Mouse (Mus musculus): Measurements from ENCODE around the gene Angptl1. TPM values are rescaled to one million over a fixed set of nuclear protein-coding genes. Genes with fewer than 3 reads are reported as not detected.

Angptl1 gene
- total and polyA plus RNA-seq, 3 experiments = 0.22 TPM; not detected in 2

DNA sequence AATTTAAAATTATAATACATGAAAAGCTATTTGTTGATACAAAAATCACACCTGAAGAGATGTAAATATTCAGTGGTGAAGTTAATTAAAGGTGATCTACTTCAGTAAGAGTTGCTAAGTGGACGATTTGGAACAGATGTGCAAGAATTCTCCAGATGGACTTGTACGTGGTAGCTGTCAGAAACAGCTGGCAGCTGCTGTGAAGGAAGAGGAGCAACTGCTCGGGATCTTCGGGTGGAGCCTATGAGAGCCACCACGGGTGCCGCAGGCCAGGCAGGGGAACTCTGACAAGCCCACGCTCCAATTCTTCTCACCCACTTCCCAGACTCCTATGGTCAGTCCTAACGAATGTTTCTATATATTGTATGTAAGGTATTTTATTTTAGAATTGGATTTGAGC, 25.6 kb upstream of the Angptl1 start:
- peaks cover 9% of the 10 kb centered on the region; the same call in 1 of the 2 replicates for H3K27me3 ChIP-seq (ENCODE audit: insufficient read depth, low read length)
- H3K4me1 ChIP-seq (ENCODE audit: insufficient read depth, low read depth, low read length) = no peaks in the 10 kb centered on the region
- TF ChIP-seq POLR2AphosphoS5 (IDR thresholded peaks at IDR 0.05; ENCODE audit: insufficient replicate concordance, low read depth, low read length) (no peak), GATA2 (IDR thresholded peaks at IDR 0.05; ENCODE audit: borderline replicate concordance, low read depth, low read length) (no peak), CTCF (IDR thresholded peaks at IDR 0.05; ENCODE audit: low read depth, low read length) (no peak), GATA1 (IDR thresholded peaks at IDR 0.05; ENCODE audit: borderline replicate concordance, low read length) (no peak), TAL1 (conservative IDR thresholded peaks at IDR 0.05; ENCODE audit: low read depth, low read length) (no peak)
- peaks cover 4% of the 10 kb centered on the region for H3K36me3 ChIP-seq (replicated peaks)
- no peaks in the 10 kb centered on the region for H3K9me3 ChIP-seq (replicated peaks)
- no peak overlapping the region for H3K4me3 ChIP-seq (ENCODE audit: low read depth, low read length)
- ATAC-seq (ENCODE audit: extremely low read depth, insufficient number of reproducible peaks, low FRiP score, poor library complexity, severe bottlenecking) = no peak
- DNase-seq (ENCODE audit: low spot score) = no peak

DNA sequence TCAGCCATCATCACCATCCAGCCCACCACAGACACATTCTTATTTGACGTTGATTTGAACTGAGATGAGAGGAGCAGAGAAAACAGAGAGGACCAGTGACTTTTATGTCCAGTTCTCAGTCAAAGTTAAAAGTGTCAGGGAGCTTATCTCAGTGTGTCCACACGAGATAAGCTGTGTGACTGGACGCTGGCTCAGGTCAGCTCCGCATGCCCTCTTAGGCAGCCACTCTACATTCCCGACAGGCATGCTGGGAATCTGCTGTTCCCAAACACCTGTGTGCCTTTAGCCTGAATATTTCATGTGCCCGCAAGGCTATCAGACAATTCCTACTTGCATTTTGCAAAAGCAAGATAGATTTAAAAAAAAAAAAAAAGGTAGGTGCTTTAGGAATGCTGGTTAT, 24.9 kb upstream of the Angptl1 start:
- H3K36me3 ChIP-seq (replicated peaks) = peaks cover 4% of the 10 kb centered on the region
- peaks cover 6% of the 10 kb centered on the region; the same call in 1 of the 2 replicates for H3K27me3 ChIP-seq (ENCODE audit: insufficient read depth, low read length)
- TF ChIP-seq GATA1 (IDR thresholded peaks at IDR 0.05; ENCODE audit: borderline replicate concordance, low read length) (no peak), POLR2AphosphoS5 (IDR thresholded peaks at IDR 0.05; ENCODE audit: insufficient replicate concordance, low read depth, low read length) (no peak), CTCF (IDR thresholded peaks at IDR 0.05; ENCODE audit: low read depth, low read length) (no peak), TAL1 (conservative IDR thresholded peaks at IDR 0.05; ENCODE audit: low read depth, low read length) (no peak), GATA2 (IDR thresholded peaks at IDR 0.05; ENCODE audit: borderline replicate concordance, low read depth, low read length) (no peak)
- H3K9me3 ChIP-seq (replicated peaks) = no peaks in the 10 kb centered on the region
- DNase-seq (ENCODE audit: low spot score) = no peak
- no peak for ATAC-seq (ENCODE audit: extremely low read depth, insufficient number of reproducible peaks, low FRiP score, poor library complexity, severe bottlenecking)
- no peak overlapping the region for H3K4me3 ChIP-seq (ENCODE audit: low read depth, low read length)
- H3K4me1 ChIP-seq (ENCODE audit: insufficient read depth, low read depth, low read length) = no peaks in the 10 kb centered on the region

DNA sequence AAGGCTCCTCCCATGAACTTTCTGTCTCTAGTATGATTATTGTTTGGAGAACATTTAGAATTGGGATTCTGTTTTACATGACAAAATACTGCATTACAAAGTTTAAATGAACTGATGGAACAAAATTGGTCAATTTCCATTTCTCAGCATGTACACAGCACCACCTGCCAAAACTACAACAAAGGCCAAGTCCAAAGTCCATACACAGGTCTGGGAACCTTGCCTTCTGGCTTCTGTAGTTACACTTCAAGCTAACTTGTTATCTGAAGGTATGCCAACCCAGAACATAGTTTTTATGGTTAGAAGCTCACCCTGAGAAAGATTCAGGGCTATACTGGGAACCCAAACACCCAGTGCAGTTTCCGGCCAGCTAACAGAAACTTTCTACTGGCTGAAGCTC, 19.1 kb upstream of the Angptl1 start:
- ATAC-seq (ENCODE audit: extremely low read depth, insufficient number of reproducible peaks, low FRiP score, poor library complexity, severe bottlenecking) (no peak), DNase-seq (ENCODE audit: low spot score) (no peak)
- H3K36me3 ChIP-seq (replicated peaks) = peaks cover 1% of the 10 kb centered on the region
- H3K4me1 ChIP-seq (ENCODE audit: insufficient read depth, low read depth, low read length) = no peaks in the 10 kb centered on the region
- TF ChIP-seq CTCF (IDR thresholded peaks at IDR 0.05; ENCODE audit: low read depth, low read length) (no peak), POLR2AphosphoS5 (IDR thresholded peaks at IDR 0.05; ENCODE audit: insufficient replicate concordance, low read depth, low read length) (no peak), GATA1 (IDR thresholded peaks at IDR 0.05; ENCODE audit: borderline replicate concordance, low read length) (no peak), GATA2 (IDR thresholded peaks at IDR 0.05; ENCODE audit: borderline replicate concordance, low read depth, low read length) (no peak), TAL1 (conservative IDR thresholded peaks at IDR 0.05; ENCODE audit: low read depth, low read length) (no peak)
- H3K27me3 ChIP-seq (ENCODE audit: insufficient read depth, low read length) = no peaks in the 10 kb centered on the region
- H3K9me3 ChIP-seq (replicated peaks) = no peaks in the 10 kb centered on the region
- no peak overlapping the region for H3K4me3 ChIP-seq (ENCODE audit: low read depth, low read length)

DNA sequence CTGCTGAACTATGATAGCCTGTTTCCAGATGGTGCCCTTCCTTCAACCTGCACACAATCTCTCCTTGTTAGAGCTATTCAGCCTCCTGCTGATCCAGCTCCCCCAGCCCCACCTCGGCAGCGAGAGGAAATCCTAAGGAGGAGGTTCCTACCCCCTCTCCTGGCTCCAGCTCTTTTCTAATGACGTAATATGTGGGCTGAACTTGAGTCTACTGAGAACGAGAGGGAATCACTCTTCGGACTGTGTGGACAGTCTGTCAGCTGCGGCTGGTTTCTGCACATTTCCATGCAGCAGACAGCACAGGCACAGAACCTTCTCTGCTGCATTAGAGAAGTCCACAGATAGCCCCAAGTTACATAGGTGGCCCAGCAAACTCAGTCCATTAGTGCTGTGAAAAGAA, 333 bp downstream of the Angptl1 start:
- no peak for TF ChIP-seq POLR2AphosphoS5 (IDR thresholded peaks at IDR 0.05; ENCODE audit: insufficient replicate concordance, low read depth, low read length)
- no peak for TF ChIP-seq CTCF (IDR thresholded peaks at IDR 0.05; ENCODE audit: low read depth, low read length)
- TF ChIP-seq GATA2 (IDR thresholded peaks at IDR 0.05; ENCODE audit: borderline replicate concordance, low read depth, low read length) = no peak
- no peak for TF ChIP-seq TAL1 (conservative IDR thresholded peaks at IDR 0.05; ENCODE audit: low read depth, low read length)
- no peak for TF ChIP-seq GATA1 (IDR thresholded peaks at IDR 0.05; ENCODE audit: borderline replicate concordance, low read length)
- no peak overlapping the region for H3K4me3 ChIP-seq (ENCODE audit: low read depth, low read length)
- ATAC-seq (ENCODE audit: extremely low read depth, insufficient number of reproducible peaks, low FRiP score, poor library complexity, severe bottlenecking) (no peak), DNase-seq (ENCODE audit: low spot score) (no peak)
- H3K4me1 ChIP-seq (ENCODE audit: insufficient read depth, low read depth, low read length) = 0 out of 2 replicates have a peak, but pooled peaks cover 2% of the 10 kb centered on the region
- H3K27me3 ChIP-seq (ENCODE audit: insufficient read depth, low read length) = peaks cover 2% of the 10 kb centered on the region; the same call in 1 of the 2 replicates
- peaks cover 2% of the 10 kb centered on the region for H3K36me3 ChIP-seq (replicated peaks)
- H3K9me3 ChIP-seq (replicated peaks) = no peaks in the 10 kb centered on the region

DNA sequence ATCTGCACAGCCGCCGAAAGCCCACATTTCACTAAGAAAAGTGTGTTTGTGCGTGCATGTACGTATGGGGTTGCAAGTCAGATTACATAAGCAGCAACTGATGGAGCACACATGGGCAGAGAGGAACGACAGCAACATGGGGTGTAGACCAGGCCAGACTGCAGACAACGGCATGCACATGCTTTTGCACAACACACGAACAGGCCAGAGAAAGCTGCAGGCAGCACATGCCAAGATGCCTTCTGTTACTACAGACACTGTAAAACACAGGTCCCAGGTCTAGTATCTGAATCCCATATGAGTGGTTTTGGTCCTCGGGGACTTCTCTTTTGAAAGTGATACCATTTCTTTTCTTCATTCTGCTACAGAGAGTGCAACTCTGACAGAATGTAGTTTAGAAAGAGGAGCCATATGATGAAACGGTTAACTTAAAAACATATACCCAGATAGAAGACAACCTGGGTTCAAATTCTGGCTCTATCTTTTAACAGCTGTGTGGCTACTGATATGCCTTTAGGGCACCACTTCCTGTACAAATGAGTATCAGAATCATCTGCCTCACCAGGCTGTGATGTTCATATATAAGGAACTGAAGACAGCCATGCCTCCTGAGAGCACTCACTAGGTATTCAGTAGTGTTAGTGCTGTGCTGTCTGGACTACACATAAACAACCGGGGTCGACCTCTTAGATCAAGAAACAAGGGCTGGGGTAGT, 3.4 kb downstream of the Angptl1 start:
- 0 out of 2 replicates have a peak, but pooled peaks cover 2% of the 10 kb centered on the region for H3K4me1 ChIP-seq (ENCODE audit: insufficient read depth, low read depth, low read length)
- peak; percentile 49; the same call in 1 of the 2 replicates for ATAC-seq (ENCODE audit: extremely low read depth, insufficient number of reproducible peaks, low FRiP score, poor library complexity, severe bottlenecking)
- no peaks in the 10 kb centered on the region for H3K9me3 ChIP-seq (replicated peaks)
- TF ChIP-seq POLR2AphosphoS5 (IDR thresholded peaks at IDR 0.05; ENCODE audit: insufficient replicate concordance, low read depth, low read length) (no peak), GATA1 (IDR thresholded peaks at IDR 0.05; ENCODE audit: borderline replicate concordance, low read length) (no peak), GATA2 (IDR thresholded peaks at IDR 0.05; ENCODE audit: borderline replicate concordance, low read depth, low read length) (no peak), TAL1 (conservative IDR thresholded peaks at IDR 0.05; ENCODE audit: low read depth, low read length) (no peak), CTCF (IDR thresholded peaks at IDR 0.05; ENCODE audit: low read depth, low read length) (no peak)
- H3K36me3 ChIP-seq (replicated peaks) = peaks cover 2% of the 10 kb centered on the region
- no peak for DNase-seq (ENCODE audit: low spot score)
- peaks cover 3% of the 10 kb centered on the region; the same call in 1 of the 2 replicates for H3K27me3 ChIP-seq (ENCODE audit: insufficient read depth, low read length)
- peak overlapping the region; percentile 15; the same call in 1 of the 2 replicates for H3K4me3 ChIP-seq (ENCODE audit: low read depth, low read length)

DNA sequence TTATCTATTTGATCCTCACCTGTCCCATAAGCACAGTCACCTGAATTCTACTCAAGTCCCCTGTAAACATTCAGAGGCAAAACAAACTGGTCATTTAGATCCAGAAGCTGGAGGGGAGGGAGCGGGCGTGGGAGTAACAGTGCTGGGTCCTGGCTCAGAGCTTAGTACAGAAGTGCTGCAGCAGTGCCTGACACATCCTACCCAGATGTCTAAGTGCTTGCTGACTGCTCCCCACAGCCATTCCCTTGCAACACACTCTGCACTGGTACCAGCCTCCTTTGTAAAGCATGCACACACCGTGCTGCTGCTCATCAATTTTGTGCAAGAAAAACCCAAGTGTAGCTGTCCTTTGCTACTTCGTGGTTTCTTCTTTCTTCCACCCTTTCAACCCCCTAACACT, 8.7 kb downstream of the Angptl1 start:
- no peak for TF ChIP-seq GATA1 (IDR thresholded peaks at IDR 0.05; ENCODE audit: borderline replicate concordance, low read length)
- TF ChIP-seq GATA2 (IDR thresholded peaks at IDR 0.05; ENCODE audit: borderline replicate concordance, low read depth, low read length) = no peak
- no peak for TF ChIP-seq TAL1 (conservative IDR thresholded peaks at IDR 0.05; ENCODE audit: low read depth, low read length)
- TF ChIP-seq CTCF (IDR thresholded peaks at IDR 0.05; ENCODE audit: low read depth, low read length) = no peak
- TF ChIP-seq POLR2AphosphoS5 (IDR thresholded peaks at IDR 0.05; ENCODE audit: insufficient replicate concordance, low read depth, low read length) = no peak
- 0 out of 2 replicates have a peak, but pooled peaks cover 2% of the 10 kb centered on the region for H3K4me1 ChIP-seq (ENCODE audit: insufficient read depth, low read depth, low read length)
- DNase-seq (ENCODE audit: low spot score) = no peak
- H3K9me3 ChIP-seq (replicated peaks) = no peaks in the 10 kb centered on the region
- no peak for ATAC-seq (ENCODE audit: extremely low read depth, insufficient number of reproducible peaks, low FRiP score, poor library complexity, severe bottlenecking)
- H3K27me3 ChIP-seq (ENCODE audit: insufficient read depth, low read length) = 0 out of 2 replicates have a peak, but pooled peaks cover 3% of the 10 kb centered on the region
- H3K4me3 ChIP-seq (ENCODE audit: low read depth, low read length) = no peak overlapping the region
- no peaks in the 10 kb centered on the region for H3K36me3 ChIP-seq (replicated peaks)

All from G1E (cell line).